Mouse (Mus musculus): ENCODE measurements around the gene Ifit1bl1.
"Not testable (repeated sequence)": the region's sequence is repeated elsewhere in the genome, so short reads cannot be mapped to it uniquely, and the experiment has no call there.

Gene Ifit1bl1

DNA sequence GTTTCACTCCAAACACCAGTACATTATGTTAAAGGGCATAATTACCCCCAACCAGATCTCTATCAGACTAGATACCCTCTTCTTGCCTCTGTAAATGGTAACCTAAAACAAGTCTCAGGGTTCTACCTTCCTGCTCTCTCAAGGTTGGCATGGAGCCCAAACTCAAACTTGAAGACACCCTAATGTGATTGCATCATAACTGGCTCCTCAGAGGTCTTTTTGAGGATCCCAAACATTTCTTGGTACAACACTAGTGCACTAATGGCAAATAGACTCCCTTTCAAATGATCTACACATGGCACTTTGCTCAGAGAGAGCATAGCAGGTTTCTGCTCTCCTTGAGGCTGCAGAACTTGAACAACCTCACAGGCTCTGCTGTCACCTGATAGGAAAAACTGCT is 4.9 kb downstream of the Ifit1bl1 start:
- ChIA-PET CTCF (no interaction called here), POLR2A (interaction anchor here in 1 of 4 experiments (0.5 kb wide), 1 partner anchor 231 kb away, joined by 5 read pairs; no protein-coding TSS in a partner anchor)

DNA sequence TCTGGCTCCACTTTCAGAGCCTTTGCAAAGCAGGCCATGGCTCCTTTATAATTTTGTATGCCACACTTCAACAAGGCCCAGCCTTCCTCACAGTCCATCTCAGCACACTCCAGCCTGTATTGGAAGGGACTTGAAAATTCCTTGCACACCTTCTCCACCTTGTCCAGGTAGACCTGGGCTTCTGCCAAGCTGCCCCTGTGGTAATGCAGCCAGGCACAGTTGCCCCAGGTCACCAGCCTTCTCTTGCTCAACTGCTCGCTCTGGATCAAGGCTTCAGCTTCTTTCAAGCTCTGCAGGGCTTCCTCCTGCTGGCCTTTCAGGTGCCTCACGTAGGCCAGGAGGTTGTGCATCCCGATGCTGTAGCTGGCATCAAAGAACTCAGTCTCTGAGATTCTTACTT is 7.2 kb downstream of the Ifit1bl1 start:
- CTCF ChIA-PET = interaction anchor here in 1 of 4 experiments (0.7 kb wide), 2 partner anchors 14 to 1457 kb away, joined by 4 to 7 read pairs; no protein-coding TSS in a partner anchor
- POLR2A ChIA-PET = interaction anchor here in 1 of 4 experiments (1.2 kb wide), 1 partner anchor 11 kb away, joined by 4 read pairs; no protein-coding TSS in a partner anchor

DNA sequence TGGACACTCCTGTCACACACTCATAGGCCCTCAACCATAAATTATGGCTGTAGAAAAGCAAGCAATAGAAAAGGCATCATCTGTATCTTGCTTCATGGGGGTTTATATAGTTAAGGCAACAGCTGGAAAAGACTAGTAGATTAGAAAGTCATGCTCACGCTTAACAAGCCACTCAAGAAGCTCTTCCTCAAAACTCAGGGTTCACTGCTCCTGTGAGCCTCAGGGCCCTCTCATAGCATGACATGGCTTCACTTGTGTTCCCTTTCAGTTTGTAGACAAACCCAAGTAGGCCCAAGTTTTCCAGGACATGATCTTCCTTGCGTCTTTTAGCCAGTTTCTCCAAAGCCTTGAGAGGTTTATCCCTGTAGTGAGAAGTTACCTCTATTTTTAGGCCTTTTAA is 8.3 kb downstream of the Ifit1bl1 start:
- CTCF ChIA-PET = no interaction called here
- POLR2A ChIA-PET = interaction anchor here in 1 of 4 experiments (1.2 kb wide), 1 partner anchor 12 kb away, joined by 4 read pairs; no protein-coding TSS in a partner anchor

DNA sequence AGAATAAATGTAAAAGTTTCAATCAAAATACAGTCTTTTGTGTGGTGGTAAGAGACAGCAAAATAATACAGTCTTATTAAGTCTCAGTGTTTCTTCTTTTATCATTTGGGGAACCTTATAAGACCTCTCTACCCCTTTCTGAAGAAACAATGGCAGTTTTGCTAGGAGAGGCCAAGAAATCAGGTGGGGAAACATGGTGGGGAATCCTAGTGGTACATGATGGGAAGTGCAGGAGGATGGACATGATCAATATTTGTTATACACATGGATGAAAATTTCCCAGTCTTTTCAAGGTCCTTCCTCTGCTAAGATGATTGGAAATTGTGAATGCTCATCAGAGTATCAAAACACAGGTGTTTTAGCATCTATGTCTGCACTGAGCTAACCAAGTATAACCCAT is 12.8 kb downstream of the Ifit1bl1 start:
- CTCF ChIA-PET = interaction anchor here in 1 of 4 experiments (0.6 kb wide), 1 partner anchor 181 kb away, joined by 3 read pairs; no protein-coding TSS in a partner anchor

DNA sequence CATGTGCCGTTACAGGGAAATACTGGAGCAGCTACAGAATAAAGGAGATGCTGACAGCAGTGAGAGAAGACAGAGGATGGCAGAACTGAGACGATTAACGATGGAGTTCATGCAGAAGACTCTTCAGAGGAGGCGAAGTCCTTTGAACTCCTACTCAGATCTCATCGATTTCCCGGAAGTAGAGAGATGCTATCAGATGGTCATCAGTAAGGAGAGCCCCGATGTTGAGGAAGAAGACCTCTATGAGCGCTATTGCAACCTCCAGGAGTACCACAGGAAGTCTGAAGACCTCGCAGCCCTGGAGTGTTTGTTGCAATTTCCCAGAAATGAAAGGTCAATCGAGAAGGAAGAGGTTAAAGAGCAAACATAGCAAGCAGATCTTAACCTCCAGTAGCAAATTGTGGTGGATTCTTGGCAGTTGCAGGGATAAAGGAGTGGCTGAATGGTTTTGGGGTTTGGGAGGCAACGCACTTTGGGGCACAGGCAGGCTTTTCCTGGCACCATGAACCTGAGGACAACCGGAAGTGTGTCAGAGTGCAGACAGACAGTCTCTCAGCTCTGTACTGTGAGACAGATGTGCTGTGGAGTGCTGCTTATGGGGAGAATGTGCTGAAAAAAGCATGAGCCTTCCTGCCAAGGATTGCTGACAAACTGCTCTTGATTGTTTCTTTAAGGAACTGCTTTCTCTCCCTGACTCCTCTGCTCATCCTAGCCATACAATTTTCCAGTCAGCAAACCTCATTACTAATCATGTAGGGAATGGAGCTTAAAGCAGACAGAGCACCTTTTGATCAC is 13.7 kb downstream of the Ifit1bl1 start:
- CTCF ChIA-PET = interaction anchor here in 2 of 4 experiments (0.7 kb wide), 2 partner anchors 134 to 1819 kb away, joined by 3 read pairs; no protein-coding TSS in a partner anchor
- POLR2A ChIA-PET = not testable (repeated sequence)

More for the DNA sequence above, 12.8 kb downstream of the Ifit1bl1 start:
- POLR2A ChIA-PET = no interaction called here

DNA sequence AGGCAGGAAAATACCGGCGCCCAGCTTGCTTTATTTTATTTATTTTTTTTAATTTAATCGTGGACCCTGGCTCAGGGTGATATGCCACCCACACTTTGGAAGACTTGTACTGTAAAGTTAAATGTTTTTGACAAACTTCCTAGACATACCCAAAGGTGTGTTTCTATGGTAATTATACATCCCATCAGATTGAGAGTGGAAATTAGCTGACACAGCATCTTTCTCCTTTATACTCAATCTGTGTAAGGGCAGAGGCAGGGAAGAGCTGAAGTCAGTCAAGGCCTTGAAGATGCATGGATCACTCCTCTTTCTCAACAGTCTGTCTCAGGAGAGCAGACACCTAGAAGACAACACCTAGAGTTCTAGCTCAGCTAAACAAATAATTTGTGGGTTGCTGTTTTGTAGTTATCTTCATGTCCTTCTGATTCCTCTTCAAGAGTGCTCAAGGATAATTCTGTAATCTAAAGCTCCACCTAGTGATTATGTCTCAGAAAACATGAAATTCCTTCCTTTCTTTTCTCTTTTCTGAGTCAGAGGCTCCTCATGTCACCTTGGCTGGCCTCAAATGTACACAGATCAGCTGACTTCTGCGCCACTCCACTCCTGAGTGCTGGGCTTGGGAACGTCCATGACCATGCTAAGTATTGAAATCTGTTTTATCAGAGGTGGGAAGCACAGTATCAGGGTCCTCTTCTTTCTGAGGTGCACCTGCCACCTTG is 15.9 kb downstream of the Ifit1bl1 start:
- CTCF ChIA-PET = interaction anchor here in 1 of 4 experiments (1.4 kb wide), 1 partner anchor 24 kb away, joined by 4 read pairs; no protein-coding TSS in a partner anchor
- POLR2A ChIA-PET = interaction anchor here in 1 of 4 experiments (0.5 kb wide), 1 partner anchor 33 kb away, joined by 3 read pairs; no protein-coding TSS in a partner anchor

DNA sequence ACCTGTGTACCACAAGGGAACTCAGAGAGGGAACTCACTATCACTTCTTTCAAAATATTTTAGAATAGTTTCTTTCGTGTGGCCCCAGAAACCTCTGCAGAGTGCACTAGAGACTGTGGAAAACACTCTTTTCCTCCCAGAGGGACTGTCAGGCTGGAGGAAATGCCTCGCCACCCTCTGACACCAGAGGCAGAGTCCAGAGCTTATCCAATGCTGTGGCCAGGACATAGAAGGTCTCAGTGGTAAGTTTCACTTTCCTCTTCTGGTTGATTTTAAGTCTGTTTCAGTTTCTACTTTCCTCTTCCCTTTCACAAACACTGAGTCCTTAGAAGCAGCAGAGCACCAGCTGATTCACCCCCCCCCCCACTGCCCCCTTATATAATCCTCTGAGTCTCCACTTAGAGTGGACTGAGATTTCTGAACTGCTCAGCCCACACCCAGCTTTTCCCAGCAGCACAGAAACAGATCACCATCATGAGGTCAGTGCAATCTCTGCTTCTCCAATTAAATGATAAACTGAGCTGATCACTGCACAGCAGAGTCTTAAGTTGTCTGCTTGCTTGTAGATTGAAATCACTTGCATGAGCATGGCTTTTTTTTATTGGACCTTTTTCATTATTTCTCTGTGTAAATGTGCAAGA is 18.5 kb downstream of the Ifit1bl1 start, which contains the start of gene Ifit3:
Ifit3 (plus strand) TSS at position 406 of the 641 bp plus-strand sequence.
- POLR2A ChIA-PET = not testable (repeated sequence)

DNA sequence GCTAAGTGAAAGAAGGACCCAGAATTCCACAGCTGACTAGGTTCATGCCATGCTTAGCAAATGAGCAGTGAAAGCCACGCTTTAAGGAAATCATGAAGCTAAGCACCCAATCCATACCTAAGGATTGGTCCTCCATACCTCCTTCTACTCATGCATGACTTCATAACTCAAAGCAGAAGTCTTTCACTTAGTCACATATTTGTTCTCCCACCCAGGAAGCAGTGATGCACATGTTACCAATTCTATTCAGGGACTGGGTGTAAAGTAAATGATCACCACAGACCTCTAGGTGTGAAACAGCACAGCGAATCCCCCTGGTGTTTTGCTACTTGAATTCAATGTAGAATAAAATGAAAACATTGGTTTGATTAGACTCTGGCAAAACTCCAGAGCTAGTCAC is 19.1 kb downstream of the Ifit1bl1 start:
- CTCF ChIA-PET = not testable (repeated sequence)

More for the DNA sequence above, 18.5 kb downstream of the Ifit1bl1 start, which contains the start of gene Ifit3:
- CTCF ChIA-PET = not testable (repeated sequence)

DNA sequence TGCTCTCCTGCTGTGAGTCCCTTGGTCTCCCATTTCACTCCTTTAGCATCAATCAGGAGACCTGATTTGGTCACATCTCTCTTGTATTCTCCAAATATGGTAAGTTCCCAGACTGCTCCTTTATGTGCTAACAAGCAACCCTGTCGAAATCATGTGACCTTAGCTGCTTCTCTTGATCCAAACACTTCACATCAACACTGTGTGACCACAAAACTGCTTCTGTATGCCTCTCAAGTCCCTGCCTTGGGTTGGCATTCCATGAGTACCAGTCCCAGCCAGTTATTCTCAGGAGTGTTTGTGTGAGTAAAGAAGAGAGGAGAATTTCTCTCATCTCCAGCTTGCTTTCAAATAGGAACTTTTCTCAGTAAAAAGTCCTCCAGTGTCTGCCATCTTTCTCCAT is 24.6 kb downstream of the Ifit1bl1 start:
- ChIA-PET POLR2A (no interaction called here), CTCF (no interaction called here)

More for the DNA sequence above, 19.1 kb downstream of the Ifit1bl1 start:
- POLR2A ChIA-PET = not testable (repeated sequence)

DNA sequence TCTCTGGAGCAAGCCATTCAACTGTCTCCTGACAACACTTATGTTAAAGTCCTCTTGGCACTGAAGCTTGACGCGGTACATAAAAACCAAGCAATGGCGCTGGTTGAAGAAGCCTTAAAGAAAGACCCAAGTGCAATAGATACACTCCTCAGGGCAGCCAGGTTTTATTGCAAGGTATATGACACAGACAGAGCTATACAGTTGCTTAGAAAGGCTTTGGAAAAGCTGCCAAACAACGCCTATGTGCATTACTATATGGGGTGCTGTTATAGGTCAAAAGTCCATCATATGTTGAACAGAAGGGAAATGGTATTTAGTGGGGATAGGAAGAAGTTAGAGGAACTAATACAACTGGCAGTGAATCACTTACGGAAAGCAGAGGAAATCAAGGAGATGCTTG is 28.1 kb downstream of the Ifit1bl1 start:
- ChIA-PET POLR2A (no interaction called here), CTCF (no interaction called here)

DNA sequence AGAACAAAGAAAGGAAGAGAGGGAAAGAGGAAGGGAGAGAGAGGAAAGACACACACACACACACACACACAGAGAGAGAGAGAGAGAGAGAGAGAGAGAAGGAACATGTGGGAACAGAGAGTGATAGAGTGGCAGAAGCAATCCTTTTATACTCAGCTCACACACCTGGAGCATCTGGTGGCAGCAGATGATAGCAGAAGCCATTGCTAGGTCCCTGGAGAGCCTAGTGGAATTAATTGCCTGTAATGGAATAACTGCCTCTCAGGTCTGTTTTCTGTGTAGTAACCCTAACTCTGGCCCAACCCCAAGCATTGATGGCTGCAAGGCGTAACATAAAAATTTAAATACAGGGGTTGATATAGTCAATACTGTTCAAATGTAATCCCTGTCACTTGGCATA is 30.7 kb downstream of the Ifit1bl1 start:
- ChIA-PET CTCF (interaction anchor here in 1 of 4 experiments (1.2 kb wide), 1 partner anchor 21 kb away, joined by 3 read pairs; the partner anchor contains the start of gene Ifit2), POLR2A (interaction anchor here in 2 of 4 experiments (0.5 to 0.6 kb wide), 2 partner anchors 29 to 331 kb away, joined by 4 to 9 read pairs; no protein-coding TSS in a partner anchor)

DNA sequence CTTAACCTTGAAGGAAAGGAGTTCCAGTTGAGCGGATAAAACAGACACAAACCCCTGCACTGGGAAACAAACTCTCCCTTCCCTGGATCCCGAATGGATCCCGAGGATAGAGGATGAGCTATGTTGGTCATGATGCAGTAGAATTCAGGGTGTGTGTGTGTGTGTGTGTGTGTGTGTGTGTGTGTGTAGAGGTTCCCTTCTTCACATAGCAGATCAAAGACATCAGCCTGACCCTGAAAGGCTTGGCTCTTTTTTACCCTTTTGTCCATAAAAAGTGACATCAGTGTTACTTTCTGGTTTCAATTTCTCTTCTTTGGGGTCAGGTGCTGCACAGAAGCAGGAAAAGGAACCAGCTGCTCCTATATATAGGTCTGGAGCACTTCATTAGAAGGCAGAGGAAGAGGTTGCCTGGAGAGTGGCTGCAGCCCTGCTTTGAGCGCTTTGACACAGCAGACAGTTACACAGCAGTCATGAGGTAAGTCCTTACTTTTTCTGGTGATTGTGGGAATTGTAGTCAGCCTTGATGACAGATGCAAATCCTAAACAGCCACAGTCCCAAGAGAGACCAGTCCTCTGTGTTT is 31.8 kb downstream of the Ifit1bl1 start:
- POLR2A ChIA-PET = interaction anchor here in 1 of 4 experiments (0.5 to 0.6 kb wide), 2 partner anchors 50 to 93 kb away, joined by 3 to 6 read pairs; no protein-coding TSS in a partner anchor

DNA sequence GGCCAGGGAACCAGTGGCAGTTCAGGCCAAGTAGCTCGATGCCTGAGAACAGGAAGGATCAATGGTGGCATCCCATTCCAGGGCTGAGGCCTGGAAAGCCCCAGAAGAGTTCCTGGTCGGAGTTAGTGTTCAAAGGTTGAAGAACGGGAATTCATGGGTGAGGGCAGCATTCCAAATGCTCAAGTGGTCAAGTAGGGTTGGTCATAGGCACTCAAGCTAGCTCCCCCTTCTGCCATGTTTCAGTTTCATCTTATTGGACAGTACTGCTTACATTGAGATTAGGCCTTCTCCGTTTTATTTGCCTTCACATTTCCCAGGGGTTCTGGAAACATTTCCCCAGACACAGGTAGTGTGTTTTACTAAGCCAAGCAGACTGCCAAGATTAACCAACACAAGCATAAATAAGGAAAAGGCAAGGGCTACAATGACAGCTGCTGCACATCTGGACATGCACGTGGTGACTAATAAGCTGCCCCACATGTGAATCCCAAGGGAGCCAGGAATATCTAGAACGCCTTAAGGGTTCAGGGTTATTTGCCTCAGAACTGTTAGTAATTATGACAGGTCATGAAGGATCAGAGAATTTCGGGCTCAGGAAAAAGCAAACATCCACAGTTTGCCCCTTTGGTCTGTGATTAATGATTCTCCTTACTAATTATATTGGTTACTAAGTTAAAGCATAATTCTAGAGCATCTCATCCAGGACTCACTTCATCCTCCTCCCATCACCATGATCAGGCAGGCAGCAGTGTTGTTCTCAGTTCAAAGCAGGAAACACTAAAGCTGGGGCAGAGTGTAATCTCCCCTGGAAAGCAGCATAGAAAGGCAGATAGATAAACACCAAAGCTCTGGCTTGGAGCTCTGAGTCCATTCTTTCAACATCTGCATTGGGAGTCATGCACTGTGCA is 32.5 kb downstream of the Ifit1bl1 start:
- ChIA-PET CTCF (interaction anchor here in 2 of 4 experiments (1.2 to 1.5 kb wide), 3 partner anchors 18 to 21 kb away, joined by 3 to 5 read pairs (median 3); partner anchors contain the start of gene Ifit2 (in 2 of the 2)), POLR2A (no interaction called here)

More for the DNA sequence above, 31.8 kb downstream of the Ifit1bl1 start:
- CTCF ChIA-PET = interaction anchor here in 2 of 4 experiments (1.2 to 1.5 kb wide), 3 partner anchors 19 to 22 kb away, joined by 3 to 5 read pairs (median 3); partner anchors contain the start of gene Ifit2 (in 2 of the 2)

DNA sequence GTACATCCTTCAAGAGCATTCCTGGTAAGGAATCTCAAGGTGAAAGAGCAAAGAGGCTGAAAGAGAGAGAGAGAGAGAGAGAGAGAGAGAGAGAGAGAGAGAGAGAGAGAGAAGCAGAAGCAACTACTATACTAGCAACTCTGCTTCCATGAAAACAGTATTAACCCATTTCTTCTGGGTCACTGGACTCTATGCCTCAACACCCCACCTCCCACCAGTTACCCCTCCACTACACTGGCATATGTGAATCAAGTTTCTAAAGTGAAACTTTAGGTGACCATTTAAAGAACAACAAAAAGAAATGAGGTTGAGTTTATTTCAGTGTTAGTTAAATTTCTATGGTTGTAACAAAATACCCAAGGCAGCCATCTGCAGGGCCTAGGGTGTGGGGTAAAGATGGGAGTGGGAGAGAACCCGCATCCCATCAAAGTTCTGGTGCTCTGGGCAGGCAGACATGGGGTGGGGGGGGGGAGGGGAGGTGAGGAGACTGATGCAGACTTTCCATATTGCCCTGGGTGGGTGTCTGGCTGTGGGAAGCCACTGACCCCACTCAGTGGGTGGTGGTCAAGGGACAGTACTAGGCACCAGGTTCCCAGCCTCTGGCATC is 35.5 kb downstream of the Ifit1bl1 start:
- POLR2A ChIA-PET = no interaction called here

DNA sequence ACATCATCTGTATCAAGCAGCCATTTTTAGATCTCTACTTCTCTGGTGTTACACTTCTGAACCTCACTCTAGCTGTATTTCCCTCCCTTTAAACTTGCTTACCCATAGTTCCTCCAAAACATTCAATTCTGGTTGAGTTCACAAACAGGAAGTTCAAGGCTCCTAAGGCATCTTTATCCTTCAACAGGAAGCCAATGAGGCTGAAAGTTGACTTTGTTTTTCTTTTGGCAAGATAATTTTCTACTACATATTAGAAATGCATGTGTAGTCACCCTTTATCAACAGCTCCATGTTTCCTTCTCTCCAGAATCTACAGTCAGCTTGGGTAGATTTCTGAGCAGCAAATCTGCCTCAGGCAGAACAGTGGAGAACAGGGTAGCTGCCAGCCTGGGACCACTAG is 39.2 kb downstream of the Ifit1bl1 start:
- CTCF ChIA-PET = interaction anchor here in 3 of 4 experiments (0.5 to 1.8 kb wide), 4 partner anchors 12 to 15 kb away, joined by 3 to 9 read pairs (median 5); partner anchors contain the start of gene Ifit2 (in 2 of the 3)

More for the DNA sequence above, 35.5 kb downstream of the Ifit1bl1 start:
- CTCF ChIA-PET = no interaction called here

DNA sequence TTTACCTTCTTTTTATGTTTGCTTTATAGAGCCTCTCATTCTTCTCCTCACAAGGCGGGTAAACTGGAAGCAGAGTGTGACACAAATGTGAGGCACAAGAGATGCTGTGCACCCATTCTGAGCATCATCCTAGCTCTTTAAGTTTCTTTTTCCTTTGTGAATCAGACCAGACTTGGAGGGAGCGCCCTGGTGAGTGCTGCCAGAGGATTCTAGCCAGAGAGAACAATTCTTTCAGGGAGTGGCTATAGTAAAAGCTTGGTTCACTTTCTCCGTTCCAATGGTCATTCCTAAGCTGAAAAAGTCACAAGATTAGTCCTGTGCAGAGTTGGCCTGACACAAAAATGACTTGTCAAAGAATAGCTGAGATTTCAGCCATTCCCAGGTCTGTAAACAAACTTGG is 45.1 kb downstream of the Ifit1bl1 start:
- CTCF ChIA-PET = interaction anchor here in 1 of 4 experiments (0.6 to 0.7 kb wide), 2 partner anchors 8 to 1447 kb away, joined by 3 to 18 read pairs; no protein-coding TSS in a partner anchor
- POLR2A ChIA-PET = no interaction called here

More for the DNA sequence above, 39.2 kb downstream of the Ifit1bl1 start:
- POLR2A ChIA-PET = interaction anchor here in 1 of 4 experiments (0.7 kb wide), 1 partner anchor 8 kb away, joined by 16 read pairs; no protein-coding TSS in a partner anchor

DNA sequence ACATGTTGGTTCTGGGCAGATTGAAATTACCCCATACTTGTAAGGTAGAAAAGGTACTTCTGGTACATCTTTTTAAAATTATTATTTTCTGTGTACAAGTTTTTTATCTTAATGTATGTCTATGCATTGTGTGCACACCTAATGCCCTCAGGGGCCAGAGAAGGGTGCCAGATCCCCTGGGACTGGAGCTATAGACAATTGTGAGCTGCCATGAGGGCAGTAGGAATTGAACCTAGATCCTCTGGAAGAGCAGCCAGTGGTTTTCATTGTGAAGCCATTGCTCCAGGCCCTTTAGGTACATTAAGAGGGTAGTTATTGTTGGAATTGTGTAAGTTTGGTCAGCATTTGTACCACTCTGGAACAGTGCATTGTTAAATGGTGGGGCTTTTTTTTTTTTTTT is 47.7 kb downstream of the Ifit1bl1 start:
- ChIA-PET CTCF (no interaction called here), POLR2A (interaction anchor here in 1 of 4 experiments (0.6 kb wide), 2 partner anchors 54 to 153 kb away, joined by 3 read pairs; partner anchors contain the start of gene Ifit3b)

Data from embryonic stem cell, embryonic (primary cell).